Mouse (Mus musculus) stomach, embryonic 15.5 days (tissue): Measurements from ENCODE around the gene 1700092M07Rik. TPM values are rescaled to one million over a fixed set of nuclear protein-coding genes. Genes with fewer than 3 reads are reported as not detected.

Experiments
- ATAC-seq: fragments of 200-750 bp; cut with Nextera tagmentation; 2 replicates; pipeline ENCODE4 v1.8.0; 2017; ENCODE audit warnings: low read depth, moderate number of reproducible peaks, moderate TSS enrichment; ENCODE audit not compliant: insufficient read depth, low FRiP score
- H3K27ac ChIP-seq: fragments of 300-500 bp; sonication (generic); 2 replicates; pipeline ENCODE4 v1.5.1; 2015; ENCODE audit warnings: mild to moderate bottlenecking, inconsistent platforms
- H3K27me3 ChIP-seq: fragments of 300-500 bp; sonication (generic); replicated peaks from 2 replicates; pipeline ENCODE4 v1.6.1; 2015; ENCODE audit warnings: inconsistent platforms
- H3K36me3 ChIP-seq: fragments of 300-500 bp; sonication (generic); 2 replicates; pipeline ENCODE4 v1.6.1; 2015; ENCODE audit warnings: inconsistent platforms
- H3K4me1 ChIP-seq: fragments of 300-500 bp; sonication (generic); 2 replicates; pipeline ENCODE4 v1.6.1; 2015; ENCODE audit warnings: inconsistent platforms
- H3K4me2 ChIP-seq: fragments of 300-500 bp; sonication (generic); 2 replicates; pipeline ENCODE4 v1.6.1; 2015; ENCODE audit warnings: mild to moderate bottlenecking, inconsistent platforms
- H3K4me3 ChIP-seq: fragments of 300-500 bp; sonication (generic); replicated peaks from 2 replicates; pipeline ENCODE4 v1.5.1; 2015; ENCODE audit warnings: inconsistent platforms
- H3K9ac ChIP-seq: fragments of 300-500 bp; sonication (generic); 2 replicates; pipeline ENCODE4 v1.6.1; 2015; ENCODE audit warnings: inconsistent platforms
- H3K9me3 ChIP-seq: fragments of 300-500 bp; sonication (generic); 2 replicates; pipeline ENCODE4 v1.6.1; 2016; ENCODE audit warnings: inconsistent platforms
- WGBS: fragments of 180-500 bp; shearing (Covaris S2); methylation state at CpG from one replicate; pipeline ENCODE4 v1.1.7; 2015; 5-methylcytosine and 5-hydroxymethylcytosine counted together
- polyA plus RNA-seq: library from polyadenylated mRNA; unstranded; fragments of >200 nt; fragmentation: Nextera tagmentation; extraction: Ambion mirVana; gene quantifications from 2 replicates; pipeline ENCODE4 v1.2.1, GENCODE M21; 2015

The 1700092M07Rik gene
- polyA plus RNA-seq, 1 experiment from 2014 or later: 1.7 TPM

DNA sequence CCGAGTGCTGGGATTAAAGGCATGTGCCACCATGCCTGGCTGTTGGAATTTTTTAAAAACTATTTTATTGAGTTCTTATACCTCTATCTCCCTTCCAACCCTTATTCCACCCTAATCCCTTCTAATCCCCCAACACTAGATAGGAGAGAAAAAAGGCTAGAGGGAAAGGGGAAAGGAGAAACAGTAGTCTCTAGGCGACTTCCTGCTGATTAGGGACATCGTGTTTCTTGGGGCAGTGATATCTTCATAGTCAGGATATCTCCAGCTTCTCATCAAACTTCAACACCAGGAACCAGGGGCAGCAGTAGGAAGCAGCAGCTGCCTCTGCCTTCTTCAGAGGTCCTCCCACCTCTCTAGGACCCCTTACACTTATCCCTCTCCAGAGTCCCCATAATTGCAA, 6.2 kb upstream of the 1700092M07Rik start:
- WGBS: 69% methylated on average over 3 of the region's 3 CpGs
- H3K4me1 ChIP-seq: peaks cover 5% of the 10 kb centered on the region; the same call in 1 of the 2 replicates
- no peak for ATAC-seq

DNA sequence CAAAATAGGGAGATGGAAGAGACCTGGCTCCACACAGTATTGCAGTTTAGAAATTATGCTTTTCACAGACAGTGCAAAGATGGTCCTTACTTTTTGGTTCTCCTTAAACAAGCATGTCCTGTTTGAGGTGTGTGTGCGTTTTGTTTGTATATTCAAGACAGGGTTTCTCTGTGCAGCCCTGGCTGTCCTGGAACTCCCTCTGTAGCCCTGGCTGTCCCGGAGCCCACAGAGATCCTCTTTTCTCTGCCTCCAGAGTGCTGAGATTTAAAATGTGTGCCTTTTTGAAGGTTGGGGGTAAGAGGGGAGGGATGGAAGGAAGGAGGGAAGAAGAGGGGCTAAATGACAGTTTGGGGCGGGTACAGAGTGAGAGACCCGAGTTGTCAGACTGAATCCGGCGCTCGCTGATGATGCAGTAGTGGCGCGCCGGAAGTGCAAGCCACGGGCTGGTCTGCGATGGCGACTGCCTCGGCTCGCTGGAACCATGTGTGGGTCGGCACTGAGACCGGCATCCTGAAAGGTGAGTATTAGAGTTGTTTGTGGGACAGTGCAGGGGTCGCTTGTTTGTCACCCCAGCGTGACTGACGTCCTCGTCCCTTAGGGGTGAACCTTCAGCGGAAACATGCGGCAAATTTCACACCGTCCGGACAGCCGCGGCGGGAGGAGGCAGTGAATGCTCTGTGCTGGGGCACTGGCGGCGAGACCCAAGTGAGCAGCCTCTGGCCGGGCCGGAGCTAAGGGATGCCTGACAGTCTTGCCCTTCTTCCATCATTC, 4.9 kb upstream of the 1700092M07Rik start, which contains the start of gene Wdr74:
Gene Wdr74 (plus strand): TSS at position 439 of the 771 bp plus-strand sequence.
- no peaks in the 10 kb centered on the region for H3K27me3 ChIP-seq
- H3K9me3 ChIP-seq: no peaks in the 10 kb centered on the region
- peaks cover 8% of the 10 kb centered on the region for H3K36me3 ChIP-seq
- peaks cover 9% of the 10 kb centered on the region for H3K4me1 ChIP-seq
- H3K4me2 ChIP-seq: peak within 1 kb of the TSS; percentile 85
- peak; percentile 90 for ATAC-seq
- under 1% methylated on average over 32 of the region's 32 CpGs for whole genome bisulfite sequencing
- peak within 1 kb of the TSS; percentile 65 for H3K9ac ChIP-seq
- peak within 1 kb of the TSS; percentile 52 for H3K27ac ChIP-seq
- H3K4me3 ChIP-seq: peak within 1 kb of the TSS; percentile 80

More for the DNA sequence above, 6.2 kb upstream of the 1700092M07Rik start:
- Histone ChIP-seq H3K4me3 (no peak overlapping the region), H3K27me3 (no peaks in the 10 kb centered on the region), H3K9me3 (no peaks in the 10 kb centered on the region), H3K9ac (no peak overlapping the region), H3K27ac (no peak overlapping the region), H3K36me3 (peaks cover 4% of the 10 kb centered on the region; the same call in 1 of the 2 replicates), H3K4me2 (no peak overlapping the region)

DNA sequence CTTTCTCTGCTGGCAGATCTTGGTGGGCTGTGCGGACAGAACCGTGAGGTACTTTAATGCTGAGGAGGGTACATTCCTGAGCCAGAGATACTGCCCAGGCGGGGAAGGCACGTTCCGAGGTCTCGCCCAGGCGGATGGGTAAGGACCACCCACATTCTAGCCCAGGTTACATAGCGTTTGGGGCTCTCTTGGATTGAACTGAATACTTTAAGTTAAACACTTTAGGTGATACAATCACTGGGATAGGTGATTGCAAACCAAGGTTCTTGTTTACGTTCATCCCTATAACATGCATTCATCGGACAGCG, 4.4 kb upstream of the 1700092M07Rik start:
- H3K27me3 ChIP-seq: no peaks in the 10 kb centered on the region
- peak overlapping the region; percentile 85 for H3K4me2 ChIP-seq
- peak overlapping the region; percentile 65 for H3K9ac ChIP-seq
- H3K4me1 ChIP-seq: peaks cover 14% of the 10 kb centered on the region
- ATAC-seq: no peak; the same call in 1 of the 2 replicates
- no peaks in the 10 kb centered on the region for H3K9me3 ChIP-seq
- peak overlapping the region; percentile 52 for H3K27ac ChIP-seq
- H3K4me3 ChIP-seq: peak overlapping the region; percentile 80
- WGBS: 1% methylated on average over 11 of the region's 11 CpGs
- H3K36me3 ChIP-seq: peaks cover 9% of the 10 kb centered on the region

DNA sequence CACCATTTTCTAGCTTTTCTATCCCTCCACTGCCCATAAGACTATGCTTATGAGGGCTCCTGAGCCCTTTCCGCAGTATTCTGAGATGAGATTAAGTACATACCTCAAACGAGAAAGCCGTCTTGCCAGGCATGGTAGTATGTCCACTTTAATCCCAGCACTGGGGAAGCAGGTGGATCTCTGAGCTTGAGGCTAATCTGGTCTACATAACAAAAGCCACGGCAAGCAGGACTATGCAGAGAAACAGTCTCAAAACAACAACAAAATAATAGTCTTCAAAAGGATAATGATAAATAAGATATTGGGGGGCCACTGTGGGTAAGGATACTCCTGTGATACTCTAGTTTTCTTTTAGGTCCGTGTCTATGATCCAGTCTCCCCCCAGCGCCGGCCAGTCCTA, 1.6 kb upstream of the 1700092M07Rik start:
- peaks cover 20% of the 10 kb centered on the region for H3K36me3 ChIP-seq

DNA sequence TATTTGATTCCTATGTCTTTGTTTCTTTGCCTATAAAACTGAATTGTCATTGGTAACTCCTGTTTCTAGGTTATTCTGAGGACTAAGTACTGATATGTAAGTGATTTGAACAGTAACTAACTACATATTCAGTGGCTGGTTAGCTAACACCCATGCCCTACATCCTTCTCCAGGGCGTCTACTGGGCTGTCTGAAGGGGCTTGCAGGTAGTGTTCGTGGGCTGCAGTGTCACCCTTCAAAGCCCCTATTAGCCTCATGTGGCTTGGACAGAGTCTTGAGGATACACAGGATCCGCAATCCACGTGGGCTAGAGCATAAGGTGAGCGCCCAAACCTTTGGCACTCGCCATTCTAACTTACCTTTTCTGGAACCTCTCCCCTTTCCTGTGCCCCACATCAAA, 872 bp upstream of the 1700092M07Rik start:
- 89% methylated on average over 6 of the region's 6 CpGs for WGBS
- peaks cover 23% of the 10 kb centered on the region for H3K4me1 ChIP-seq

More for the DNA sequence above, 1.6 kb upstream of the 1700092M07Rik start:
- H3K4me1 ChIP-seq: peaks cover 23% of the 10 kb centered on the region
- no peak overlapping the region for H3K27ac ChIP-seq
- WGBS: 89% methylated on average over 7 of the region's 7 CpGs
- no peak overlapping the region for H3K4me3 ChIP-seq
- H3K9me3 ChIP-seq: no peaks in the 10 kb centered on the region
- no peak overlapping the region for H3K4me2 ChIP-seq
- no peak overlapping the region for H3K9ac ChIP-seq
- H3K27me3 ChIP-seq: no peaks in the 10 kb centered on the region
- ATAC-seq: no peak

DNA sequence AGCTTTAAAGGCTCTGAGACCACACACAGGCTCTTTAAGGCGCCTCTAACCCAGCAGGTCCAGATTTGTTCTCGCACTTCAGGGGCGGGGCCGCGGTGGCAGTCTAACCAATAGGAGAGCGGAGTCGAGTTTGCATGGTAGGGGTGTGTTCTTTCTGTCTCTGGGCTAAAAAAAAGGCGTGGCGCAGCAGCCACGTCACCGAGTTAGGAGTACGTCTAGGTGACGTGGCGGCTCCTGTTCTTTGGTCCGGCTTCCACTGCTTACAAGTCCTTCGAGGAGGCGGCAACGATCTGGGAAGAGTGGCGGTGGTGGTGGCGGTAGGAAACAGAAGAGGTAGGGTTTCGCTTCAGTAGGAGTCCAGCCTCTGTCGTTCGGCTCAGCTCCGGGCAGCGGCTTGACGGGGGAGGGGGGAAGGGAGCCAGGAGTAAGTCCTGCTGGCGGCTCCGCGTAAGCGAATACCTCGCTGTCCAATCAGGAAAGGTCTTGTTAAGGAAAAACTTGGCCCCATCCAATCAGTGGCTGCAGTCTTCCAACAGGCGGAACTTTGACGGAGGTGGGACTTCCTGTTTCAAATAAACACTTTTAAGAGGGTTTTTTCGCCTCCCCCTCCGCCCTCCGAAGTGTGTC, 838 bp downstream of the 1700092M07Rik start, which contains the start of gene Stx5a:
Gene Stx5a (plus strand): TSS at position 171 of the 627 bp plus-strand sequence.
- Histone ChIP-seq H3K4me3 (peak within 1 kb of the TSS; percentile 98), H3K27ac (peak within 1 kb of the TSS; percentile 98), H3K9me3 (no peaks in the 10 kb centered on the region), H3K4me2 (peak within 1 kb of the TSS; percentile 89), H3K4me1 (peaks cover 23% of the 10 kb centered on the region), H3K27me3 (no peaks in the 10 kb centered on the region), H3K36me3 (peaks cover 36% of the 10 kb centered on the region), H3K9ac (peak within 1 kb of the TSS; percentile 98)
- ATAC-seq: peak; percentile 99
- WGBS: under 1% methylated on average over 36 of the region's 36 CpGs

More for the DNA sequence above, 872 bp upstream of the 1700092M07Rik start:
- no peak for ATAC-seq
- Histone ChIP-seq H3K4me2 (no peak overlapping the region), H3K27me3 (no peaks in the 10 kb centered on the region), H3K9me3 (no peaks in the 10 kb centered on the region), H3K4me3 (no peak overlapping the region), H3K36me3 (peaks cover 25% of the 10 kb centered on the region), H3K9ac (no peak overlapping the region), H3K27ac (no peak overlapping the region)

DNA sequence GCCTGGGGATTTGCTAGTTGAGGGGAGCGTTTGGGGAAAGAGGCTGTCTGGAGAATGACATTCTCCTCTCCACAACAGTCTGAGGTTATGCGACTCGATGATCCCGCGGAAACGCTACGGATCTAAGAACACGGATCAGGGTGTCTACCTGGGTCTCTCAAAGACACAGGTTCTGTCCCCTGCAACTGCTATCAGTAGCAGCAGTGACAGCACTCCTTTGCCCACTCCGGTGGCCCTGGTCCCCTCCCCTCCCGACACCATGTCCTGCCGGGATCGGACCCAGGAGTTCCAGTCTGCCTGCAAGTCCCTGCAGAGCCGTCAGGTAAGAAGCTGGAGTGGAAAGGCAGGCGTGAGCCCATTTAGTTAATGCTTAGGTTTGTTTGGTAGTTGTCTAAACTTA, 1.7 kb downstream of the 1700092M07Rik start:
- no peaks in the 10 kb centered on the region for H3K27me3 ChIP-seq
- peak overlapping the region; percentile 98 for H3K9ac ChIP-seq
- peak overlapping the region; percentile 98 for H3K4me3 ChIP-seq
- H3K9me3 ChIP-seq: no peaks in the 10 kb centered on the region
- H3K4me1 ChIP-seq: peaks cover 22% of the 10 kb centered on the region
- whole genome bisulfite sequencing: 10% methylated on average over 14 of the region's 14 CpGs
- no peak for ATAC-seq
- peak overlapping the region; percentile 98 for H3K27ac ChIP-seq
- peak overlapping the region; percentile 89 for H3K4me2 ChIP-seq
- H3K36me3 ChIP-seq: peaks cover 43% of the 10 kb centered on the region

DNA sequence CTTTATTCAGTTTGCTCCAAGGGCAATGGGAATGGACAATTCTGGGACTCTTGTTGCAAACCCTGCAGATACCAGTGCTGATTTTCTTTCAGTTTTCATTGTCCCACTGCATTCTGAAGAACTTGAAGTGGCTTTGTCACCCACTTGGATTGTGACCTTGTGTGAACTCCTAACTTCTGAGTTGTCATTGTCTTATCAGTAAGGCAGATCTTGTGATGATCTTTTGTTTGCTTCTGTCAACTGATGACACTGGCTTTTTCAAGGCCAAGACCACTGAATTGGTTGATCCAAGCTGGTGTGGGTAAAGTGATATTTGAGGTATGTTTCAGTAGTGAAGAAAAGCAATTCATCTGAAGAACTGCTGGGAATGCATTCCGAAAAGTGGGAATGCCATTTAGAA, 4.9 kb downstream of the 1700092M07Rik start:
- H3K9me3 ChIP-seq: no peaks in the 10 kb centered on the region
- no peak overlapping the region for H3K4me2 ChIP-seq
- WGBS: 96% methylated on average over 1 of the region's 1 CpGs
- H3K27me3 ChIP-seq: no peaks in the 10 kb centered on the region
- no peak overlapping the region for H3K27ac ChIP-seq
- no peak overlapping the region for H3K4me3 ChIP-seq
- H3K4me1 ChIP-seq: peaks cover 15% of the 10 kb centered on the region
- no peak for ATAC-seq
- H3K9ac ChIP-seq: no peak overlapping the region
- H3K36me3 ChIP-seq: peaks cover 66% of the 10 kb centered on the region

DNA sequence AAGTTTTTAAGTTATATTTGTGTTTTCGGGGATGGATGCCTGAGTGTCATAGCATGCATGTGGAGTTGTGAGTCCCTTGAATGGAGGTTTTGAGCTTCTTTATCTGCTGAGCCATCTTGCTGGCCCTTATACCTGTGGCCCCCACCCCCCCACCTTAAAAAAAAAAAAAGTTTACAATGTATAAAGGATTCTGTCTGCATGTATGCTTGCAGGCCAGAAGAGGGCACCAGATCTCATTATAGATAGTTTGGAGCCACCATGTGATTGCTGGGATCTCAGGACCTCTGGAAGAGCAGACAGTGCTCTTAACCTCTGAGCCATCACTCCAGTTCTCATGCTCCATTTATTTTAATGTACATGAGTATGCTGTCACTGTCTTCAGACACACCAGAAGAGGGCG, 6.8 kb downstream of the 1700092M07Rik start:
- no peaks in the 10 kb centered on the region for H3K9me3 ChIP-seq
- no peak overlapping the region for H3K4me3 ChIP-seq
- H3K36me3 ChIP-seq: peaks cover 81% of the 10 kb centered on the region
- H3K4me2 ChIP-seq: no peak overlapping the region
- peaks cover 9% of the 10 kb centered on the region; the same call in 1 of the 2 replicates for H3K4me1 ChIP-seq
- no peak overlapping the region for H3K9ac ChIP-seq
- no peak for ATAC-seq
- H3K27me3 ChIP-seq: no peaks in the 10 kb centered on the region
- WGBS: 69% methylated on average over 2 of the region's 2 CpGs
- H3K27ac ChIP-seq: no peak overlapping the region

DNA sequence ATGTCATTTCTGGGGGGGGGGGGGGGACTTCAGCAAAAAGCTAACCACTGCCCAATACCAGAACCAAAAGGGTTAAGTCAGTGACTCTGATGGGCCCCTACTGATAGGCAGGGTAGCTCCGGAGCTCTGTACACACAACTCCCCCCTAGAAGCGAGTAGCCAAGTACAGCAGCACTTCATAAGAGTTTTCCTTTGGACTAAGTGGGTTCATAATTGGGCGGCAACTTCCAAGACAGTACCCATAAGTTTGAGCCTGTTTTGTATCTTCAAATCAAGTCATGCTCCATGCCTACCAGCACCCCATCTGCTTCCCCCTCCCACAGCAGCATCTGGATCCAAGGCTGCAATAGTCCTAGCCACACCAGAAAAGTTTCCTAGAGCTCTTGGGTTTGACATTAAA, 15.1 kb downstream of the 1700092M07Rik start:
- Histone ChIP-seq H3K36me3 (peaks cover 28% of the 10 kb centered on the region), H3K4me3 (peak overlapping the region; percentile 96; the same call in 1 of the 2 replicates), H3K27me3 (no peaks in the 10 kb centered on the region), H3K9me3 (no peaks in the 10 kb centered on the region), H3K4me1 (peaks cover 6% of the 10 kb centered on the region; the same call in 1 of the 2 replicates), H3K9ac (no peak overlapping the region), H3K27ac (no peak overlapping the region), H3K4me2 (peak overlapping the region; percentile 61; the same call in 1 of the 2 replicates)
- no peak for ATAC-seq
- 59% methylated on average over 3 of the region's 3 CpGs for WGBS

DNA sequence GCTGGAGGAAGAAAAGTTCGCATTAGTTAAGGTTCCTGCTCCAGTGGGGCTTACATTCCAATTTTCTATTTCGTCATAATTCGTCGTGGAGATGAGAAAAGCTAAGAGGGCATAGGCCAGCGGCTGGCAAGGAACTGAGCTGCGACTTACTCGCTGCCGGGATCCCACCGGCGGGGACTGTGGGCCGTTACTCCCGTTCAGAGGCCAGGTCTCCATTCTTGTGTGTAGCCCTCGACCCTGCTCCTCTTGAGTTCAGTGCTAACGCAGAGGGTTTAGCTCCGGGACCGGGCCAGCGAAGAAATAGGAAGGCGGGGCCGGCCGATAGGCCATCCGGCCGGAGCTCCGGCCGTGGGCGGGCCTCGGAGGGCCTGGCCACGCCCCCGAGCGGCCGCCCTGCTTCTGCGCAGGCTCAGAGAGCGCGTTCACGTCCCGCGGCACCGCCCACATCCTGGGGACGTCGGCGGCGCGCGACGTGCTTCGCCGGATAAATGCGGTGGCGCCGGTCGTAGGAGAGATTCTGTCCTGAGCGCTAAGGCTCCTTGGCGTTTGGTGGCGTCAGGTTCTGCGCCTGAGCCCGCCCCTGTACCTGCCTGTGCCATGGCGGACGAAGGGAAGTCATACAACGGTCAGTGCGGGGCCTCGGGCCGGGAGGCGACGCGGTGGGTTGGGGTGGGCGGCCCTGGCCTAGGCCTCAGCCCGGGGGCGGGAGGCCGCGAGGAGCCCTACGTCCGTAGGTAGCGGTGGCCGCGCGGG, 16.3 kb downstream of the 1700092M07Rik start, which contains the start of gene Nxf1:
Gene Nxf1 (plus strand): TSS at position 439 of the 753 bp plus-strand sequence.
- Histone ChIP-seq H3K9me3 (no peaks in the 10 kb centered on the region), H3K36me3 (peaks cover 18% of the 10 kb centered on the region), H3K4me3 (peak within 1 kb of the TSS; percentile 96), H3K4me1 (peaks cover 6% of the 10 kb centered on the region; the same call in 1 of the 2 replicates), H3K27ac (peak within 1 kb of the TSS; percentile 92), H3K9ac (peak within 1 kb of the TSS; percentile 94), H3K27me3 (no peaks in the 10 kb centered on the region), H3K4me2 (peak within 1 kb of the TSS; percentile 61)
- WGBS: under 1% methylated on average over 75 of the region's 75 CpGs
- peak; percentile 96 for ATAC-seq
